Mouse (Mus musculus): ENCODE data around the gene Abcg5.

DNA sequence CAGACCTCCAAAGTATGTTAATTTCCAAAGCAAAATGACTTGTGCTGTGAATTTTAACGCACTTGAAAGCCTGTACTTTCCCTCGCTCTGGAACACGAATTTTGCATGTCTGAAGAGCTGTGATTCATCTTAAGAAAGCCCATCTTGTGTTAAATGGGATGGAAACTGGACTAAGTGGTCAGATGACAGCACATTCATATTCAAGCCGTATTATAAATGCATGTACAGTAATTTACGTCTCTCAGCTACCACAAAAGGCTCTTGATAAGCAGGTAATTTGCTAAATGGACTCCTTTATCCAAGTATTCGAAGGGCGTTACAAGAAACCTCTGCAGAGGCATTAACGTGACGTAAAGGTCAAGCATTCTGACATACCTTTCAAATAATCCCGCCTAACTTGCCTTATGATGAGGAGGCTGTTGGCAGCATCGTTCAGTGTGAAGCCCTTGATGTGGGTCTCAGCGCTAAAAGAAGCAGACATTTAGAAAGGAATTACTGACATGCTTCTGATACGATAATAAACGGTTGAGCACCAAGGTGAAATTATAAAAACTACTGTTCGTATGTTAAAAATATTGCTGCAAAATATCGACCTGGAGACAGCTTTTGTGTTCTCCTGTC is 33.6 kb upstream of the Abcg5 start:
- TF ChIP-seq MAFK (IDR thresholded peaks at IDR 0.05; ENCODE audit: insufficient read depth, low read depth, low read length) (no peak), ZNF384 (IDR thresholded peaks at IDR 0.05; ENCODE audit: low read depth, low read length) (no peak)

Data from ES-E14 (cell line).